Mouse (Mus musculus): ENCODE results near the gene Ubac2.

GRCm38 (mm10) chr14:121866574-121866973, 11.8 kb upstream of the Ubac2 start:
- no peak for TF ChIP-seq POLR2A (IDR thresholded peaks at IDR 0.05; ENCODE audit: control insufficient read depth, extremely low read depth, insufficient read depth, low read length, poor library complexity)
- TF ChIP-seq CTCF (IDR thresholded peaks at IDR 0.05; ENCODE audit: borderline replicate concordance, control insufficient read depth, extremely low read depth, insufficient read depth, low read length, poor library complexity): no peak

Data from thymus, adult 2 months (tissue).